Mouse (Mus musculus): ENCODE results near the gene Hspbp1.

The Hspbp1 gene

GRCm38 (mm10) chr7:4631031-4631430 is 53.8 kb downstream of the Hspbp1 start, which contains the start of gene Tmem86b:
Gene Tmem86b (minus strand): TSS chr7:4631422.
- in situ Hi-C loops (cut with MseI, MboI): no loop called here

- in situ Hi-C loops (cut with MseI, MboI): no loop called here
These were observed 54.7 kb downstream of the Hspbp1 start for GRCm38 (mm10) chr7:4630198-4630597.

- in situ Hi-C loops (cut with MseI, MboI): no loop called here
These were observed 55.3 kb downstream of the Hspbp1 start for GRCm38 (mm10) chr7:4629586-4629985.

DNA sequence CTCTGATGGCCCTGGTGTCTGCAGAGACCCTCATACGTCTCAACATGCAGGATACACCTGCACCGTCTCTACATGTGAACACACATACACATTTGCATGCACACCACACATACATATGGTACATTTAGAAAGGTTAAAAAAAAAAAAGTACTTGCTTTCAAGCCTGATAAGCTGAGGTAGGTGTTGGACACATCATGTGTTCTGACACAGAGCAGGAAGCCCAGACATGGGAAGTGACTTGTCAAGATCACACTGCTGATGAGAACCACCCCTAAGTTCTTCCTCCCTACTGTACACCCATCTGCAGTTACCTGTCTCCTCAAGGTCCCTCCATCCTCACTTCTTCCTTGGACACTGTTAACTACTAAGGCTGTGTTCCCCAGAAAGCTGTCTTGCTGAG is 58.9 kb downstream of the Hspbp1 start:
- in situ Hi-C loops (cut with MseI, MboI): no loop called here

- in situ Hi-C loops (cut with MseI, MboI): loop anchor here (5.0 to 25.0 kb wide), 2 partner anchors 62 to 812 kb away; no protein-coding TSS in a partner anchor
These were observed 60.5 kb downstream of the Hspbp1 start for GRCm38 (mm10) chr7:4624343-4624742.

DNA sequence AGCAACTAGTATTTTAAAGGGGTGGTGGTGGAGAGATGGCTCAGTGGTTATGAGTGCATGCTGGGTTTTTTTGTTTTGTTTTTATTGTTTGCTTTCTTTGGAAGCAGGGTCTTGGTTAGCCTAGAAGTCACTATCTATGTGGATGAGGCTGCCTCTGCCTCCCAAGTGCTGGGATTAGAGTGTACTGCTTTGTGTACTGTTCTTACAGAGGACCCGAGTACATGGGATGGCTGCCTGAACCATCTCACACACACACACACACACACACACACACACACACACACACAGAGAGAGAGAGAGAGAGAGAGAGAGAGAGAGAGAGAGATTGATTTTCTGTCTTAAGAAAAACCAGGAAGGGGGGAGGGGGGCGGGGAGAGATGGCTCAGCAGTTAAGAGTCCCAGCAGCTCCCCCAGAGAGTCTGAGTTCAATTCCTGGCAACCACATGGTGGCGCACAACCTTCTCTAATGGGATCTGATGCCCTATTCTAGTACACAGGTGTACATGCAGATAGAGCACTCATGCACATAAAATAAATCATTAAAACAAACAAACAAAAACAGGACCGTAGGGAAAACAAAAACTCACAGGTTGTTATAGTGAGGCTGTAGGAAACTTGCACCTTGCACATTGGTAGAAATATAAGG is 61.2 kb downstream of the Hspbp1 start:
- in situ Hi-C loops (cut with MseI, MboI): loop anchor here (5.0 to 25.0 kb wide), 2 partner anchors 61 to 811 kb away; no protein-coding TSS in a partner anchor

DNA sequence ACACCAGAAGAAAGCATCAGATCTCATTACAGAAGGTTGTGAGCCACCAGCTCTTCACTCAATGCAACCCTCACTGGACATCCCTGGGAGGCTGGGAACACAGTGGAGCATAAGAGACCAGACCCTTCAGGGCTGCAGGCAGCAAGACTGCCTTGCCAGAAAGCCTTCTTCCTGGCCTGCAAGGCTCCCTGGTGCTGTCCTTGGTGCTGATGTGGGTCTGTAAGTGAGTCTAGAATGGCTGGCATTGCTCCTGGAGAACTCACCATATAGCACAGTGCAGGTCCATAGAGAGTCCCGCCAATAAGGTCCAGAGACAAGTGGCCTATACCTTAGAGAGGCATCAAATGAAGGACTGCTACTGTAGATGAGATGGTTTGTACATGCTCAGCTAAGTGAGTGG is 64.9 kb downstream of the Hspbp1 start:
- in situ Hi-C loops (cut with MseI, MboI): loop anchor here (5.0 to 25.0 kb wide), 2 partner anchors 58 to 808 kb away; no protein-coding TSS in a partner anchor

GRCm38 (mm10) chr7:4613740-4614403 is 71.0 kb downstream of the Hspbp1 start:
- in situ Hi-C loops (cut with MseI, MboI): loop anchor here in 1 of 2 experiments (5.0 to 25.0 kb wide), 2 partner anchors 52 to 802 kb away; no protein-coding TSS in a partner anchor

- in situ Hi-C loops (cut with MseI, MboI): loop anchor here in 1 of 2 experiments (5.0 to 25.0 kb wide), 2 partner anchors 51 to 801 kb away; no protein-coding TSS in a partner anchor
These were observed 71.9 kb downstream of the Hspbp1 start for GRCm38 (mm10) chr7:4612956-4613355.

GRCm38 (mm10) chr7:4612386-4612785 is 72.5 kb downstream of the Hspbp1 start:
- in situ Hi-C loops (cut with MseI, MboI): loop anchor here in 1 of 2 experiments (5.0 to 25.0 kb wide), 2 partner anchors 50 to 800 kb away; no protein-coding TSS in a partner anchor

- in situ Hi-C loops (cut with MseI, MboI): loop anchor here in 1 of 2 experiments (5.0 to 25.0 kb wide), 2 partner anchors 50 to 800 kb away; no protein-coding TSS in a partner anchor
These were observed 72.9 kb downstream of the Hspbp1 start for GRCm38 (mm10) chr7:4611921-4612341.

- in situ Hi-C loops (cut with MseI, MboI): loop anchor here in 1 of 2 experiments (5.0 to 25.0 kb wide), 2 partner anchors 49 to 799 kb away; no protein-coding TSS in a partner anchor
These were observed 73.4 kb downstream of the Hspbp1 start for GRCm38 (mm10) chr7:4611511-4611910.

Data from mouse trophoblast stem cell (cell line).